ENCODE assay signal across 8 mouse cellular contexts in the genomic region with DNA sequence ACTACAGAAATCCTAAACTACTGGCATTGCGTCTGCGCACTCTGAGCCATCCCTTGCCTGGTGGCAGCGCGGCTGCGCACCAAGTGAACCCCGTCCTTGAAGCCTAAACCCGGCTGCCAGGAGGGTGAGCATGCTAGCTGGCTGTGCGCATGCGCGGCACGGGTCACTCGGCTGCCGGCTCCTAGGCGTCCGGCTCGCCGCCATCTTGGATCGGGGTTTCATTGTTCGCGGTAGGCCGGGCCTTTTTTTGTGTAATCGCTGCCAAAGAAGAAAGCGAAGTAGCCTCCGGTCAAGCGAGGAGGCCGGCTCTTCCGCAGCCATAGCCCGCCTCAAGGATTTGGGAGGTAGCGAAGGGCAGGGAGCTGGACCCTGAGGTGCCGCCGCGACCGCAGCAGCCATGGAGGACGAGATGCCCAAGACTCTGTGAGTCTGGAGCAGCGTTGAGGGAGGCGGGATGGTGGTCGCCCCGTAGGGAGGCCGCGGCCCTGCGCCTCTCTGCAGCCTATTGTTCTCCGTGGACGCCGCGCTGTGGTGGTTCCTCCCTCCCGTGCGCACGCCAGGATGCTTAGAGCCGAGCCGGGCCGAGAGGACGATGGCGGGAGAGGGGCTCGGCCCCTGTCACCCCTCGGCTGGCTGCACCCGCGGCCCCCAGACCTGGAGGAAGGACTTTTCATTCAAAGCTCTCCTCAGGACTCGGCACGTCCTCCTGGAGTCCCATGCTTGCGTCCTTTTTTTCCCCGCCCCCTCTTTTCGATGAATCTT. TPM values are rescaled to one million over a fixed set of nuclear protein-coding genes. Genes with fewer than 3 reads are reported as not detected.
A peak's percentile ranks its signal among the peaks of the same experiment; 100 is the strongest.
DNase-seq lines count a peak whose midpoint lies in the region; ATAC-seq lines count a peak whose summit lies in the region.

A gene (plus strand): TSS at position 120 of the 762 bp plus-strand sequence.

- ATAC-seq in megakaryocyte progenitor cell, adult 5-6 weeks (replicated peaks; ENCODE audit: poor library complexity), result peak; percentile 87

- DNase-seq in adipocyte (ENCODE audit: low spot score), result peak; percentile 100
- DNase-seq in embryo, embryonic 10 days (ENCODE audit: low spot score), result peak; percentile 99
- peak; percentile 97 for DNase-seq in gastrocnemius, postnatal 10 days
- peak; percentile 98 for DNase-seq in induced T-regulatory cell, adult 2 months (ENCODE audit: low read depth)
- peak; percentile 94 to 96 for DNase-seq in left cerebral cortex, adult 9 months (ENCODE audit: low spot score in 2 of 2)
- DNase-seq in right cerebral cortex, postnatal 14 days, result peak; percentile 98
- DNase-seq in urinary bladder, postnatal 36 days (ENCODE audit: low spot score in 2 of 2), result peak; percentile 88 to 96

RNA-seq across cellular contexts. Expression of the gene that starts here (rescaled TPM):
- total RNA-seq in gastrocnemius, postnatal 10 days (2021), result 10 to 100 TPM; 34.0 to 50.1 TPM
- total RNA-seq in megakaryocyte progenitor cell, adult 5-6 weeks (2015), result 67.3 and 125 TPM in 2 replicates
- 75.5 and 98.4 TPM in 2 replicates for total RNA-seq in megakaryocyte progenitor cell, adult 5-6 weeks (2017)

Comparison
In these comparisons a context has a peak if more than half of its experiments do, and no peak if none do; other contexts are left out.
1. Peak in every context shown above with its lines: DNase-seq and ATAC-seq.